Mouse (Mus musculus): ENCODE measurements at regions not wholly inside any gene's neighbourhood (a gene's known extent, or its start where the extent isn't known, plus 50 kb on each side); places are given as distances from the start of the nearest gene placed in this dataset.

- TF ChIP-seq CTCF (conservative IDR thresholded peaks at IDR 0.05; ENCODE audit: insufficient read depth, insufficient read length, low read depth, low read length): no peak
- no peak for TF ChIP-seq POLR2A (IDR thresholded peaks at IDR 0.05; ENCODE audit: low read depth, low read length)
These were observed 94.5 kb upstream of the Spred2 start for GRCm38 (mm10) chr11:19829564-19830279.

All from kidney, adult 2 months (tissue).